Mouse (Mus musculus) macrophage (primary cell): ENCODE data around the gene Pdzd2. TPM values are rescaled to one million over a fixed set of nuclear protein-coding genes. Genes with fewer than 3 reads are reported as not detected.

Experiments
- H3K27ac ChIP-seq: fragments of 350-480 bp; formaldehyde crosslinking; 2 replicates; pipeline ENCODE4 v1.9.0; 2021
- H3K36me3 ChIP-seq: fragments of 350-480 bp; formaldehyde crosslinking; 2 replicates; pipeline ENCODE4 v1.9.0; 2021; ENCODE audit errors: inconsistent target
- H3K4me3 ChIP-seq: fragments of 350-480 bp; formaldehyde crosslinking; 2 replicates; pipeline ENCODE4 v1.9.0; 2021; ENCODE audit errors: inconsistent target
- H3K79me2 ChIP-seq: fragments of 350-480 bp; formaldehyde crosslinking; 2 replicates; pipeline ENCODE4 v1.9.0; 2021; ENCODE audit errors: inconsistent target
- WGBS: methylation state at CpG from one replicate; pipeline ENCODE4 v1.1.7; 2026; ENCODE audit warnings: inconsistent platforms; ENCODE audit not compliant: missing documents; 5-methylcytosine and 5-hydroxymethylcytosine counted together
- polyA plus RNA-seq: library from polyadenylated mRNA; stranded (reverse); fragments of 250-400 nt; gene quantifications from 3 replicates; pipeline ENCODE4 v1.2.4, GENCODE M21; 2018; ENCODE audit warnings: inconsistent platforms

Pdzd2 gene
- polyA plus RNA-seq, 1 experiment from 2014 or later, result not detected

GRCm38 (mm10) chr15:12713216-12713615, 26.5 kb downstream of the Pdzd2 start:
- WGBS, result 92% methylated on average over 2 of the region's 2 CpGs
- Histone ChIP-seq H3K27ac (no peak overlapping the region), H3K79me2 (no peaks in the 10 kb centered on the region), H3K36me3 (no peaks in the 10 kb centered on the region), H3K4me3 (no peak overlapping the region)

DNA sequence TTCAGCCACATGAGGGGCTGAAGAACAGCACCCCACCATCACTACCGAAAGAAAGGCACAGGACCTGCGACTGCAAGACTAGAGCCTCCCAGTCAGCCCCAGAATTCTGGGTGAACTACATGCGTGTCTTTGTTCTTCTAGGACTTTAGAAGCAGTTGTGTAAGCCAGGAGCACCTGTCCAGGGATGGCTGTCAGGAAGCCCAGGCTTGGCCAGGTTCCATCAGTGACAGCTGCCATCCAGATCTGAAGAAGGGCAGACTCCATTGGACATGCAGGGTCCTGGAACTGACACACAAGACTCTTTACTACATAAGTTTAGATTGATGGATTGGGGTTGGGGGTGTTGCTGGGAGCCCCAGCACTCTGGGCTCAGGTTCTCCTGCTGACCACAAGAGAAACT, 29.7 kb downstream of the Pdzd2 start:
- 89% methylated on average over 3 of the region's 3 CpGs for WGBS
- no peaks in the 10 kb centered on the region for H3K79me2 ChIP-seq
- H3K36me3 ChIP-seq, result no peaks in the 10 kb centered on the region
- H3K4me3 ChIP-seq, result no peak overlapping the region
- no peak overlapping the region for H3K27ac ChIP-seq

GRCm38 (mm10) chr15:12708297-12708696, 31.4 kb downstream of the Pdzd2 start:
- 8% methylated on average over 1 of the region's 1 CpGs for WGBS

GRCm38 (mm10) chr15:12706902-12707301, 32.8 kb downstream of the Pdzd2 start:
- no peak overlapping the region for H3K27ac ChIP-seq
- H3K79me2 ChIP-seq, result no peaks in the 10 kb centered on the region
- H3K36me3 ChIP-seq, result no peaks in the 10 kb centered on the region
- 77% methylated on average over 3 of the region's 3 CpGs for WGBS
- H3K4me3 ChIP-seq, result no peak overlapping the region

More at GRCm38 (mm10) chr15:12708297-12708696, 31.4 kb downstream of the Pdzd2 start:
- Histone ChIP-seq H3K36me3 (no peaks in the 10 kb centered on the region), H3K27ac (no peak overlapping the region), H3K4me3 (no peak overlapping the region), H3K79me2 (no peaks in the 10 kb centered on the region)

- WGBS, result 66% methylated on average over 9 of the region's 9 CpGs
Measured at GRCm38 (mm10) chr15:12700367-12700766, 39.4 kb downstream of the Pdzd2 start.

GRCm38 (mm10) chr15:12697741-12698140, 42.0 kb downstream of the Pdzd2 start:
- Histone ChIP-seq H3K27ac (no peak overlapping the region), H3K36me3 (no peaks in the 10 kb centered on the region), H3K4me3 (no peak overlapping the region), H3K79me2 (no peaks in the 10 kb centered on the region)
- WGBS, result 84% methylated on average over 7 of the region's 7 CpGs

More at GRCm38 (mm10) chr15:12700367-12700766, 39.4 kb downstream of the Pdzd2 start:
- Histone ChIP-seq H3K36me3 (no peaks in the 10 kb centered on the region), H3K79me2 (no peaks in the 10 kb centered on the region), H3K4me3 (no peak overlapping the region), H3K27ac (no peak overlapping the region)

- Histone ChIP-seq H3K4me3 (no peak overlapping the region), H3K27ac (no peak overlapping the region), H3K79me2 (no peaks in the 10 kb centered on the region), H3K36me3 (no peaks in the 10 kb centered on the region)
- 86% methylated on average over 8 of the region's 8 CpGs for WGBS
Measured at GRCm38 (mm10) chr15:12696889-12697288, 42.8 kb downstream of the Pdzd2 start.

GRCm38 (mm10) chr15:12689716-12690381, 49.9 kb downstream of the Pdzd2 start:
- Histone ChIP-seq H3K79me2 (no peaks in the 10 kb centered on the region), H3K27ac (no peak overlapping the region), H3K36me3 (no peaks in the 10 kb centered on the region), H3K4me3 (no peak overlapping the region)
- WGBS, result 93% methylated on average over 7 of the region's 7 CpGs

DNA sequence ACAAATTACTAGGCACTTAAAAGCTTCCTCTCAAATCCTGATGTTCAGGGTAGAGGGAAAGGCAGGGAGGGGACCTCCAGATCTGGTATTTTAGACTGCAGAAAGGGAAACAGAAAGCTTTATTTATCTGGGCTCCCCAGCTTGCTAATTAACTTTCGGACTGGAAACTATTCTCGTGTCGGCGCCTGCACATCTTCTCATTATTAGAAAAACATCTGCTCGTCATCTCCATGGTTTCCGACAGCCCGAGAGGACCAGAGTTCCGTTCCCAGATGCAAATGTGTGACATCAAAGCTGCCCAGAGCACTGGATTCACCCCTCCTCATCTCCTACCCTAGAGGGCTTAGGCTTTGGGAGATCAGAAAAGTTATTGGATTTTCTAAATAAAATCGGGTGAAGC, 57.2 kb downstream of the Pdzd2 start:
- Histone ChIP-seq H3K27ac (no peak overlapping the region), H3K36me3 (no peaks in the 10 kb centered on the region)
- WGBS, result 89% methylated on average over 9 of the region's 9 CpGs

DNA sequence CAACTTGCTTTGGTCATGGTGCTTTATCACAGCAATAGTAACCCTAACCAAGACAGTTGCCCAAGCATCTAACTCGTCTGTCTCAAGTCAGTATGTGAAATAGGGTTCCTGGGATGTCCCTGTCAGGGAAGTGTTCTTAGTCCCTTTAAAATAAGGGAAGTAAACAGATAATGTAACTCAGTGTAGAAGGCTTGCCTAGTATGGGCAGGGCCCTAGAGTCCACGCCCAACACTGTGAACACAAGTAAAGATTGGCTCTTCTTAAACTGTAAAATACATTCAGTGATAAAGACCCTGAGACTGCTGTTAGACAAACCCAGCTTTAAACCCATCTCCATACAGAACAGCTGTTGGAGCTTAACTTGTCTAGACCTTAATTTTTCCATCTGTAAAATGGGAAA, 57.8 kb downstream of the Pdzd2 start:
- H3K79me2 ChIP-seq, result no peaks in the 10 kb centered on the region
- H3K4me3 ChIP-seq, result no peak overlapping the region
- no peak overlapping the region for H3K27ac ChIP-seq
- WGBS, result 85% methylated on average over 2 of the region's 2 CpGs
- H3K36me3 ChIP-seq, result no peaks in the 10 kb centered on the region

More for the DNA sequence above, 57.2 kb downstream of the Pdzd2 start:
- Histone ChIP-seq H3K79me2 (no peaks in the 10 kb centered on the region), H3K4me3 (no peak overlapping the region)

- H3K4me3 ChIP-seq, result no peak overlapping the region
- H3K27ac ChIP-seq, result no peak overlapping the region
- no peaks in the 10 kb centered on the region for H3K36me3 ChIP-seq
- WGBS, result 88% methylated on average over 7 of the region's 7 CpGs
- H3K79me2 ChIP-seq, result no peaks in the 10 kb centered on the region
Measured at GRCm38 (mm10) chr15:12680750-12681149, 59.0 kb downstream of the Pdzd2 start.

- H3K36me3 ChIP-seq, result no peaks in the 10 kb centered on the region
- no peak overlapping the region for H3K4me3 ChIP-seq
- no peak overlapping the region for H3K27ac ChIP-seq
- no peaks in the 10 kb centered on the region for H3K79me2 ChIP-seq
- 89% methylated on average over 6 of the region's 6 CpGs for WGBS
Measured at GRCm38 (mm10) chr15:12679996-12680395, 59.7 kb downstream of the Pdzd2 start.

GRCm38 (mm10) chr15:12678540-12679112, 61.1 kb downstream of the Pdzd2 start:
- Histone ChIP-seq H3K79me2 (no peaks in the 10 kb centered on the region), H3K36me3 (no peaks in the 10 kb centered on the region), H3K4me3 (no peak overlapping the region), H3K27ac (no peak overlapping the region)
- 81% methylated on average over 2 of the region's 2 CpGs for WGBS

- Histone ChIP-seq H3K27ac (no peak overlapping the region), H3K36me3 (no peaks in the 10 kb centered on the region), H3K4me3 (no peak overlapping the region), H3K79me2 (no peaks in the 10 kb centered on the region)
- WGBS, result 72% methylated on average over 3 of the region's 3 CpGs
Measured at GRCm38 (mm10) chr15:12675366-12675765, 64.4 kb downstream of the Pdzd2 start.

DNA sequence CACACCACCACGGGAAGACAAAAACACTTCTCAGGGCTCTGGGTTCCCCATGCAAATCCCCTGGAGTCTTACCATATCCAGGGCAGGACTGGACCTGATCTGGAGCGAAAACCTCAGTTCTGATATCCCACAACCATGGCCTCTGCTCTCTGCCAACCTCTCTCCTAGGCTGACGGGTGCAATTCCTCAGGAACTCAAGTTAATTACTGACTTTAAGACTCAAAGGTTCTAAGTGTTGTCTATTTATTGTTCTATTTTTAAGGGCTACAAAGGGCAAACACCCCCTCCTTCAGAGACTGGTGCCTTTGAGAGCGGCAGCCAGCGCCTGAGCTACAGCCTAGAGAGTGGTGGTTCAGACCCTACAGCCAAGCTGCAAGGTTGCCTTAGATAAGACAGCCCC, 65.7 kb downstream of the Pdzd2 start:
- H3K79me2 ChIP-seq, result no peaks in the 10 kb centered on the region
- no peak overlapping the region for H3K4me3 ChIP-seq
- H3K36me3 ChIP-seq, result no peaks in the 10 kb centered on the region
- 91% methylated on average over 5 of the region's 5 CpGs for WGBS
- H3K27ac ChIP-seq, result no peak overlapping the region
